Mouse (Mus musculus): ENCODE results near the gene Zfp553.

Gene Zfp553

GRCm38 (mm10) chr7:127211014-127211745 lies 21.7 kb upstream of the Zfp553 start:
- DNase-seq (ENCODE audit: low read depth in 2 of 2, low spot score in 2 of 2), result peak; percentile 31 to 32

- DNase-seq (ENCODE audit: low read depth in 2 of 2, low spot score in 2 of 2), result no peak
Observed at GRCm38 (mm10) chr7:127212432-127213250, 20.2 kb upstream of the Zfp553 start.

GRCm38 (mm10) chr7:127213485-127213884 lies 19.4 kb upstream of the Zfp553 start:
- DNase-seq (ENCODE audit: low read depth in 2 of 2, low spot score in 2 of 2), result peak in 1 of 2 experiments; percentile 48

- DNase-seq (ENCODE audit: low read depth in 2 of 2, low spot score in 2 of 2), result no peak
Observed at GRCm38 (mm10) chr7:127213930-127214329, 18.9 kb upstream of the Zfp553 start.

DNA sequence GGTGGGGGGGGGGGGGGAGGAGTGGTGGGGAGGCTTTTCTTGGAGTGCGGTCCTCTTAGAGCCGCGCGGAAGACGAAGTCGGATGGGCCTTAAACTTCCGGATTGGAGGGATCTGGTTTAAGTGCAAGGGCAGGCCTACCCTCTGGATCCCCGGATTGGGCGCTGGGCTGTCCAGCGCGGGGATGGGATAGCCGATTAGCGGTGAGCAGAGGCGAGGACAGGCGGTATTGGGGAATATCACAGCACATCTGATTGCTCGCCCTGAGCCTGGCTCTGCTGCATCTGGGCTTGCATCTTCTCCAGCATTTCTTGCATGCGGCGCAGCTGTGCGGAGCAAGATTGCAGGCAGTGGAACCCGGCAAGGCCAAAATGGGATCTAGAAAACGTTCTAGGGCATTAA lies 18.3 kb upstream of the Zfp553 start:
- DNase-seq (ENCODE audit: low read depth in 2 of 2, low spot score in 2 of 2), result no peak

DNA sequence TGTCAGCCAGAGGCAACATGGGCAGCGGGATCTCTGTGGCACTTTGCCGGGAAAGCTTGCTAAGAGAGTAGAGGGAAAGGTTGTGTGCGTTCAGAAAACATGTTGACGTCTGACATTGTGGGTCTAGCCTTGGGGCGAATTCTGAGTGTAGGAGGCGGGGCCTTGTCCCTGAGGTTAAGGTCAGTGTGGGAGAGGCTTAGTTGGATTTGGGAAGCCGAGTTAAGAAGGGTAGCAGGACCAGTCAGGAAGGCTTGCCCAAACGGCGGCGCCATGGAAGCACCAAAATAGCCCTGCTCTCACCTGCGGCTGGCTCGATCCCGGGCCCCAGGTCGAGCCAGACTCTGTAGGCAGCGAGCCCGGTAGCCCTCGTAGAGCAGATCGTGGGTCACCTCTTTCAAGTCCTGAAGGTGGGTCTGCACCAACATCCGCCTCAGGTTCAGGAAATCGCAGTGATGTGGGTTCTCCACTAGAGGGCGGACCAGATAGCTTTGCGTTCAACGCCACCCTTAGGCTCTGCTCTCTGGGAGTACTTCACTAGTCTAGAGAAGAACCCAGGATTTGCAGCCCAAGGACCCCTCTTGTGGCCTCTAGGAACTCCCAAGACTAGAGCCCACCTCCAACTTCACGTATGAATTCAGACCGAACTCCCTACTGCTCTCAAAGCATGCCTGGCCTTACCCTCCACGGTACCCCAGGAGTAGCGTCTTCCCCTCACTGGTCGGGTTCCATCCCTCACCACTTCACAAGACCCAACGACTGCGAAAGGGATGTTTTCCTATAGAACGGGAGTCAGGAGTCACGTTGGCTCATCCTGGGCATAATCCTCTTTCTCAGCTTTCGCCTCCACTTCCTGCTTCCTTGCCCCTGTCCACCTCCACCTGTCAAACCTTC lies 17.6 kb upstream of the Zfp553 start:
- DNase-seq (ENCODE audit: low read depth in 2 of 2, low spot score in 2 of 2), result peak; percentile 65 to 79

DNA sequence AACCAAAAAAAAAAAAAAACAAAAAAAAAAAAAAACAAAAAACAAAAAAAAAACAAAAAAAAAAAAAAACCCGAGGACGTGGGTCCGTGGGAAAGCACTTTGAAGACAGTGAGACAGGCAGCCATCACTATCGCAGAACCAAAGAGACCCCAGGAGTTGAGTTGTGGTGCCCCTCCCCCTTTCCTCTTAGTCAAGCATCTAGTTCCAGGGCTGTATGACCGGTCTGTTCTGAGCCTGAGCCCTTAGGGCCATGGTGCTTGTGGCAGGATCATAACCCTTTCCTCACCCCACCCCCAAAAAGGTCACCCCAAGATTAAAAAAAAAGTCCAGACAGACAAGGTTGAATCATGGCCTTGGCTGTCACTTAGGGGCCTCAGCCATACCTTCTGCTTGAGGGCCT lies 16.6 kb upstream of the Zfp553 start:
- DNase-seq (ENCODE audit: low read depth in 2 of 2, low spot score in 2 of 2), result no peak

GRCm38 (mm10) chr7:127217475-127217874 lies 15.4 kb upstream of the Zfp553 start:
- DNase-seq (ENCODE audit: low read depth in 2 of 2, low spot score in 2 of 2), result no peak

DNA sequence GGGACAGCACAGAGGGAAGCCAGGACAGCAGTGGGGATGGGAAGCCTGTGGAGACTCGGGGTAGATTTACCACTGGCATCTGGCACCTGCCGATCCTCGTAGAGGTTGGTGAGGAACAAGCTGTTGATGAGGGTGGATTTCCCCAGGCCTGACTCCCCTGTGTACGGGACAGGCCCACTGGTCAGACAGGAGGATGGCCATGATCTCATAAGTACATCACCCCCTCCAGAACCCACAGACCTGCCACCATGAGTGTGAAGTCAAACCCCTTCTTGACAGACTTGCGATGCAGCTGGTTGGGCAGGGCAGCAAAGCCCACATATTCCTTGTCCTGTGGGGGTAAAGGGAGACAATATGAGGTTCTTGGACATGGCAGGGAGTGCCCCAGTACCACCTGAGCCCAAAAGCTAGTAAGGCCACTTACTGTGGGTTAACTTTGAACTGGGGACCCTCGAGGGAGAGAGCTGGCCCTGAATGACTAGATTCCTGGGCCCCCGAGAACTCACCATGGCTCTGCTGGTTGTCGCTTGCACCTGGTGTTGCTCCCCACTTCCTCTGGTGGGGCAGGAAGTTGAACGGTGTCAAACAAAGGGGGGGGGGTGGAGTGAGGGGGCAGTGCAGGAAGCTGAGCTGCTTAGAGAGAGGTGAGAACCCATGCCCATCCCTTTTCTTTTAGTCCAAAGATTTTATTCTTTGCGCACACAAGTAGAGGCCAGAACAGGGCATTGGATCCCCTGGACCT lies 14.8 kb upstream of the Zfp553 start:
- DNase-seq (ENCODE audit: low read depth in 2 of 2, low spot score in 2 of 2), result peak; percentile 43 to 56

GRCm38 (mm10) chr7:127218670-127219069 lies 14.2 kb upstream of the Zfp553 start:
- no peak for DNase-seq (ENCODE audit: low read depth in 2 of 2, low spot score in 2 of 2)

DNA sequence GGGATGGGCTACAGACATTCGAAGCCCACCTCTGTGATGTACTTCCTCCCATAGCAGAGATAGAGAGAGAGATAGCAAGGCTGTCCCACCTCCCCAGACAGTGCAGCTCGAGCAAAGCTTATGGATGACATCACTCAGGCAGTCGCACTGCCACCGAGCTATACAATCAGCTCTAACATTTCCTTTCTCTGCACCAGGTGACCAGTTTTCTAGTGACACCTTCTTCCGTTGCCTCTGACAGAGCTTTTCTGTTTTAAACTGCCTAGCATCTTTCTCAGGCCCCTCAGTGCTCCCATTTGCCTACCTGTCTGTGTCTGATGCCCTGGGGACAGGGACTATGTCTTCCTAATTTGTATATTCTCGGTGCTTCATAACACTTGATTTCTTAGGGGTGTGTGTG lies 12.4 kb upstream of the Zfp553 start:
- peak; percentile 20 to 42 for DNase-seq (ENCODE audit: low read depth in 2 of 2, low spot score in 2 of 2)

- DNase-seq (ENCODE audit: low read depth in 2 of 2, low spot score in 2 of 2), result no peak
Observed at GRCm38 (mm10) chr7:127223106-127223505, 9.8 kb upstream of the Zfp553 start.

GRCm38 (mm10) chr7:127223515-127224478 lies 9.1 kb upstream of the Zfp553 start:
- DNase-seq (ENCODE audit: low read depth in 2 of 2, low spot score in 2 of 2), result no peak

- no peak for DNase-seq (ENCODE audit: low read depth in 2 of 2, low spot score in 2 of 2)
Observed at GRCm38 (mm10) chr7:127224616-127225015, 8.2 kb upstream of the Zfp553 start.

DNA sequence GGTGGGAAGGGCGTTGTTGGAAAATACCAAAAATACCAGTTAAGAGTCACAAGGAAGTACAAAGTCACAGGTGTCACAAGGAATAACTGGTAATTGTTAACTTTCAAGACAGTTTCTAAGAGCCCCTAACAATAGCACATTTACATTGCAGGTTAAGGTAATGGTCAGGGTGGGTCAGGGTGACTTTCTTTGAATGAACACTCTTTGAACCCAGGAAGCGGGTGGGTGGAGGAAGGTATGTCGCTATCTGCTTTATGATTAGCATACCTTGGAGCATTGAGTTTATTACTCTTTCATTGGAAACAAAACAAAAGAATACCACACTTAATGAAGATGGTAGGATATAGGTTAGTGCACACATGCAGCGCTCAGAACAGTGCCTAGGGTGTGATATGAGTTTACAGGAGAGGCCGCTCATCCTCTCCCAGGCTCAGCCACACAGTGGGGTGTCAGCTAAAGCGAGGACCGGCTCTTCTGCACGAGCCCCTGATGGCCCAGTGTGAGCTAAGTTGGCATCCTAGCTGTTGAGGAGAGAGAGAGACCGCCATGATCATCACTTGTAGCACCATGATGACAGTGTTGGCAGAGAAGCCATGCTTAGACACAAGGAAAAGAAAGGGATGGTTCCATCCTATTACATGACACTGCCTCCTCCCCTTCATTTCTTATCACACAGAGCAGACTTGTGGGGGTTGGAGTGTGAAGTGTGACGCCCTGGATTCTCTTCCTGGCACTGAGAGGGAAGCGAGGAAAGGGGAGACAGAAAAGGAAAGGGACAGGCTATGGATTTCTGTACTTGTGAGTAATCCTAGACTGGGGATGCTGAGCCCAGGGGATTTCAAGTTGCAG lies 7.5 kb upstream of the Zfp553 start:
- DNase-seq (ENCODE audit: low read depth in 2 of 2, low spot score in 2 of 2), result no peak

- peak; percentile 81 to 91 for DNase-seq (ENCODE audit: low read depth in 2 of 2, low spot score in 2 of 2)
Observed at GRCm38 (mm10) chr7:127228615-127229303, 4.1 kb upstream of the Zfp553 start.

DNA sequence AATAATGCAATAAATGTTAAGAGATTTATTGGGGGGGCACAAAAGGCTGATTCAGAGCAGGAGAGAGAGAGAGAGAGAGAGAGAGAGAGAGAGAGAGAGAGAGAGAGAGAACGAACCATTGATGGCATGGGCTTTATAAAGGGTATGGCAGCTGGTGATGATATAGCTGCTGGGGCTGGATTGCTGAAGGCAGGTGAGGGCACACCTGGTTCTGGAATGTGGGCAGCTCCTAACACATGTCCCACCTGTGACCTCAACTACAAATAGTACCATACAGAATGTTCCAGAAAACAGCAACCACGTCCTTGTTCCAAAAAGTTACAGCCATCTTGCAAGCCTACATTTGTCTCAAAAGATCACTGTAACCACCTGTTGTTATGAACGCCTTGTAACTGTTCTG lies 1.5 kb upstream of the Zfp553 start:
- no peak for DNase-seq (ENCODE audit: low read depth in 2 of 2, low spot score in 2 of 2)

Measured in CD8-positive naive resting alpha-beta T cell, adult 2 months (primary cell).